Mouse (Mus musculus) stomach, embryonic 14.5 days (tissue): ENCODE results near the gene Tiam1. TPM values are rescaled to one million over a fixed set of nuclear protein-coding genes. Genes with fewer than 3 reads are reported as not detected.

Experiments used
- ATAC-seq: fragments of 200-750 bp; cut with Nextera tagmentation; 2 replicates; pipeline ENCODE4 v1.8.0; 2017; ENCODE audit warnings: low read depth, moderate TSS enrichment; ENCODE audit not compliant: insufficient number of reproducible peaks, insufficient read depth, low FRiP score
- H3K27ac ChIP-seq: fragments of 300-500 bp; sonication (generic); 2 replicates; pipeline ENCODE4 v1.5.1; 2014; ENCODE audit warnings: mild to moderate bottlenecking, low read length, moderate library complexity, mixed read lengths
- H3K27me3 ChIP-seq: fragments of 300-500 bp; sonication (generic); 2 replicates; pipeline ENCODE4 v1.6.1; 2014; ENCODE audit warnings: low read length, control low read depth, mixed read lengths; ENCODE audit not compliant: control insufficient read depth, insufficient read depth
- H3K36me3 ChIP-seq: fragments of 300-500 bp; sonication (generic); 2 replicates; pipeline ENCODE4 v1.6.1; 2014; ENCODE audit warnings: mild to moderate bottlenecking, control low read depth, low read length, moderate library complexity, mixed read lengths; ENCODE audit not compliant: control insufficient read depth, insufficient read depth
- H3K4me1 ChIP-seq: fragments of 300-500 bp; sonication (generic); 2 replicates; pipeline ENCODE4 v1.6.1; 2014; ENCODE audit warnings: low read length, control low read depth, mixed read lengths; ENCODE audit not compliant: control insufficient read depth, insufficient read depth
- H3K4me2 ChIP-seq: fragments of 300-500 bp; sonication (generic); replicated peaks from 2 replicates; pipeline ENCODE4 v1.6.1; 2014; ENCODE audit warnings: low read depth, low read length, control low read depth
- H3K4me3 ChIP-seq: fragments of 300-500 bp; sonication (generic); 2 replicates; pipeline ENCODE4 v1.5.1; 2014; ENCODE audit warnings: low read depth, low read length, control low read depth
- H3K9ac ChIP-seq: fragments of 300-500 bp; sonication (generic); replicated peaks from 2 replicates; pipeline ENCODE4 v1.6.1; 2014; ENCODE audit warnings: low read depth, mild to moderate bottlenecking, control low read depth, low read length, moderate library complexity, mixed read lengths
- H3K9me3 ChIP-seq: fragments of 300-500 bp; sonication (generic); 2 replicates; pipeline ENCODE4 v1.6.1; 2016; ENCODE audit warnings: low read depth, low read length, control low read depth; ENCODE audit not compliant: control insufficient read depth
- WGBS: fragments of 180-500 bp; shearing (Covaris S2); extraction: QIAGEN DNeasy Blood & Tissue Kit; methylation state at CpG from one replicate; pipeline ENCODE4 v1.1.7; 2014; 5-methylcytosine and 5-hydroxymethylcytosine counted together
- polyA plus RNA-seq: library from polyadenylated mRNA; unstranded; fragments of >200 nt; fragmentation: Nextera tagmentation; extraction: Ambion mirVana; gene quantifications from 2 replicates; pipeline ENCODE4 v1.2.1, GENCODE M21; 2014

Tiam1 gene
- polyA plus RNA-seq, 1 experiment from 2014 or later: 38.4 TPM

DNA sequence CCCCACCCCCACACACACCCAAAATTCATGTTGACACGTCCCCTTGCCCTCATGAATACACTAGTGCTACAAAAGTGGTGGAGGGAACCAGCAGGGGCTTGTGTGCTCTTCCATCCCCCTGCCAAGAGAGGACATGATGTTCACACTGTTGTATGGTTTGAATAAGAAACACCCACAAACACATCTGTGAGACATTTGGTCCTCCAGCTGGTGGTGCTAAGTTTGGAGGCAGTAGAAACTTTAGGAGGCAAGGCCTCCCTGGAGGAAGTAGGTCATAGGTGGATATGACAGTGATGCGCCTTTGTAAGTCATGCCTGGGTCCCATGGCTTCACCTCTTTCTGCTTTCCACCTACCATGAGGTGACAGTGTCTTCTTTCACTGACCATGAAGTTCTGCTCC is 366.1 kb downstream of the Tiam1 start:
- H3K27ac ChIP-seq: no peak overlapping the region
- no peak for ATAC-seq
- H3K4me3 ChIP-seq: no peak overlapping the region
- no peaks in the 10 kb centered on the region for H3K4me1 ChIP-seq
- no peak overlapping the region for H3K4me2 ChIP-seq
- H3K9me3 ChIP-seq: no peaks in the 10 kb centered on the region
- H3K27me3 ChIP-seq: no peaks in the 10 kb centered on the region
- H3K36me3 ChIP-seq: no peaks in the 10 kb centered on the region
- H3K9ac ChIP-seq: no peak overlapping the region
- WGBS: 72% methylated on average over 2 of the region's 2 CpGs

DNA sequence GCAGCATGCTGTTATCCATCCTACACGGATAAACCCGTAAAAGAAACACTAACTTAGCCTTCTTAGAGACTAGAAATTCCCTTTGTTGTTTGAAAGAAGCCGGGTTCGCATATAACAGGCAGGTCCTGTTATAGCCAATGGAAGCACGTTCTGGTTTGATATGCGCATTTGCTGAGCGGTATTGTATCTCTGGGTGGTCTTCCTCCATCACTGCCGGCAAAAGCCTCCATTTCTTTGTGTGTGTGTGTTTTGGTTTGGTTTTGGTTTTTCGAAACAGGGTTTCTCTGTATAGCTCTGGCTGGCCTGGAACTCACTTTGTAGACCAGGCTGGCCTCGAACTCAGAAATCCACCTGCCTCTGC is 369.0 kb downstream of the Tiam1 start:
- Histone ChIP-seq H3K36me3 (no peaks in the 10 kb centered on the region), H3K4me1 (no peaks in the 10 kb centered on the region), H3K4me2 (peak overlapping the region; percentile 61), H3K27me3 (no peaks in the 10 kb centered on the region), H3K9me3 (peaks cover 9% of the 10 kb centered on the region), H3K4me3 (0 out of 2 replicates have a peak overlapping the region, but pooled peaks have one; percentile 30), H3K9ac (no peak overlapping the region), H3K27ac (no peak overlapping the region)
- 36% methylated on average over 10 of the region's 10 CpGs for WGBS
- no peak for ATAC-seq

DNA sequence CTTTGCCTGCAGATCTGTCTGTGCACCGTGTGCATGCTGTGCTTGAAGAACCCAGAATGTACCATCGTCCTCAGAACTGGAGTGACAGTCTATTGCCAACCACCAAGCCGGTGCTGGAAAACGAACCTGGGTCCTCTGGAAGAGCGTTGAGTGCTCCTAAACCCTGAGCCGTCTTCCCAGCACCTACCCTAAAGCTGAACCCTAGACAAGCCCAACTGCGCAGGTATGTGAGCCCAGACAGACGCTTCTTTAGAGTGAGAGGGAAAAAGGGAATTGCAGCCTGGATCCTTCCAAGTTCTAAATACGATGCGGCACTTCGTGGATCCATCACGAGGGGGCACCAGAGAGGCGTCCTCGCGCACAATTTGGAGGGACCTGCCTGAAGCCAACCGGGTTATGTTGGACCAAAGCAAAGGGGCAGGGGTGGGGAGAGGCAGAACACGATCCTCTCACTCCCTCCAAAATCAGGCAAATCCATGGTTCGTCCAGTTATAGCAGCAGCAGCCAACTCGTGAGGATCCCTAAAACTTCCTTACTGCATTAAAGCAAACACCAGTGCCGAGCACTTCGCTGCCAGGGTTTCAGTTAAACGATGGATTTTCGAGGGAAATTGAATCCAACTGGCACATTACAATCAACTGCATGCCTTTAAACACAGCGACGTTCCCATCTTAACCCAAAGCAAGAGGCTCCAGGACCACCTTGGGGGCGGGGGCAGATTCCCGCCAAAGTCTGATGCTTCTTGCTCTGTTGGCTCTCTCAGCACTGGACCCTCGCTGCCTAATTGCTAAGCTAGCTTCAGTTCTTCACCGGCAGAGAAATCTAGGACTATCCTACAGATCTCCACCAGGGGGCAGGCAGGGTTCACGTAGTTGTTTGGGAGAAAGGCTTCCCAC is 369.7 kb downstream of the Tiam1 start:
- 9% methylated on average over 30 of the region's 30 CpGs for WGBS
- peak overlapping the region; percentile 61 for H3K4me2 ChIP-seq
- H3K4me3 ChIP-seq: peak overlapping the region; percentile 30
- H3K27me3 ChIP-seq: no peaks in the 10 kb centered on the region
- no peak overlapping the region for H3K27ac ChIP-seq
- no peaks in the 10 kb centered on the region for H3K4me1 ChIP-seq
- ATAC-seq: peak; percentile 77
- peaks cover 12% of the 10 kb centered on the region for H3K9me3 ChIP-seq
- no peaks in the 10 kb centered on the region for H3K36me3 ChIP-seq
- H3K9ac ChIP-seq: no peak overlapping the region

DNA sequence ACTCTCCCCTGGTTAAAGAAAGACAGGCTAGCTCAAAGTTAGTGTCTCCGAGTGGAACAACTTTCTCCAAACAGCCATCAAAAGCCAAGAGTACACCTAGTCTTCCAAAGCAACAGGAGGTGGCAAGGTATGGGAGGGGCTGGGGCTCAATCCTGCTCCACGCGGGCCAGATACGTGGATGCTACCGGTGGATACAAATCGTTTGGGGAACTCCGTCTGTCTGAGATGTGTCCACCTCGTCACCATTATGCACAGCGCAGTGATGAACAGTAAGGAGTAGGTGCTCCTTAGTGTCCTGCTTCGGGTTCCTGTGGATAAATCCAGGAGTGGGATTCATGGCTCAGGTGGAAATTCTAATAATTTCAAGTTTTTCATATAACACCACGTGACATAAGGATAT is 377.6 kb downstream of the Tiam1 start:
- ATAC-seq: no peak
- Histone ChIP-seq H3K4me3 (no peak overlapping the region), H3K27me3 (no peaks in the 10 kb centered on the region), H3K9me3 (peaks cover 12% of the 10 kb centered on the region), H3K4me1 (no peaks in the 10 kb centered on the region), H3K27ac (no peak overlapping the region), H3K4me2 (no peak overlapping the region), H3K36me3 (no peaks in the 10 kb centered on the region), H3K9ac (no peak overlapping the region)
- 85% methylated on average over 11 of the region's 11 CpGs for WGBS

DNA sequence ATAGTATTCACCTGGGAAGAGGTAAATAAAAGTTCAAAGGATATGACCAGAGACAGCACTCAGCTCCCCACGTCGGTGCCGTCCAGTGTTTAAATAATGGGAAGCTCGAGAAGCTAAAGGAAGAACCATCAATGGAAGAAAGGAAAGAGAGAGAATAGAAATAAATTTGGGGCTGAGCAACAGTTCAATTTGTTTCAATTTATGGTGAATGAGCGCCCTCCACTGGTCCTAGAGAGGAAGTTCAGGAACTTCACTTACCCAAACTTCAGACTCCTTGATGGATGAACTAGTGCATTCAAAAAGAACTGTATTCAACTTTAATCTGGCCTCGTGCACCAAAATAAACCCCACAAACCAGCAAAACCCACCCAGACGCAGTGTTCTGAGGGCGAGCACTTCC is 378.1 kb downstream of the Tiam1 start:
- Histone ChIP-seq H3K4me1 (no peaks in the 10 kb centered on the region), H3K4me3 (no peak overlapping the region), H3K27ac (no peak overlapping the region), H3K4me2 (no peak overlapping the region), H3K9me3 (peaks cover 11% of the 10 kb centered on the region), H3K27me3 (no peaks in the 10 kb centered on the region), H3K9ac (no peak overlapping the region), H3K36me3 (no peaks in the 10 kb centered on the region)
- WGBS: 13% methylated on average over 8 of the region's 8 CpGs
- ATAC-seq: no peak

DNA sequence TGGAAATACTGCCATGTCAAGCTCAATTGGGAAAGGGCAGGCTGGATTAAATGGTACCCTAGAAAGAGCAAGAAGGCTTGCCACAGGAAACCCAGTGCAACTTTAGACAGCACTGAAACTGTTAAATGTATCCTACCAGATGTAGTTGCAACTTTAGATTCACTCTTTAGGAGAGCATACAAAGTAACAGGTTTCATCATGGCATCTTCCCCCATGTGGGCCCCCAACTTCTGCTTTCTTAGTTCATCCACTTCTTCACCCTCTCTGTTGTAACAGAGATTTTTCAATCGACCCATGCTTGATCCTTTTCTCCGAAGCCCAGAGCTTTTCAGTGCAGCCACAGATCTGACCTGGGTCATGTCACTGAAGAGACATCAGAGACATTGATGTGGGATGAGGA is 379.8 kb downstream of the Tiam1 start:
- Histone ChIP-seq H3K27ac (no peak overlapping the region), H3K27me3 (no peaks in the 10 kb centered on the region), H3K9ac (no peak overlapping the region), H3K4me1 (no peaks in the 10 kb centered on the region), H3K36me3 (no peaks in the 10 kb centered on the region), H3K4me2 (no peak overlapping the region), H3K4me3 (no peak overlapping the region), H3K9me3 (no peaks in the 10 kb centered on the region)
- no peak for ATAC-seq
- WGBS: 75% methylated on average over 2 of the region's 2 CpGs

DNA sequence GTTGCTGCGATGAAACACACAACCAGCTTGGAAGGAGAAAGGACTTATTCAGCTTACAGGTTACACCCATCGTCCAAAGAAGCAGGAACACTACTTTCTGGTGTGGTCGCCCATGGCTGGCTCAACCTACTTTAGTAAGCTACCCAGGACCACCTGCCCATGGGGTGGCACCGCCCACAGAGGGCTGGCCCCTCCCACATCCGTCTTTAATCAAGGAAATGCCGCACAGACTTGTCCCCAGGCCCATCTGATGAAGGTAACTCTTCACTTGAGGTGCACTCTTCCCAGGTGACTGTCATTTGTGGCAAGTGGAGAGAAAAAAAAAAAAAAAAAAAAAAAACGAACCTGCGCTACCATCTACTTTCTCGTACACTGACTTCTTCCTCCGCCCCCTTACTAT is 381.0 kb downstream of the Tiam1 start:
- no peak overlapping the region for H3K9ac ChIP-seq
- H3K4me2 ChIP-seq: no peak overlapping the region
- no peak overlapping the region for H3K27ac ChIP-seq
- no peaks in the 10 kb centered on the region for H3K9me3 ChIP-seq
- H3K4me3 ChIP-seq: no peak overlapping the region
- ATAC-seq: no peak
- no peaks in the 10 kb centered on the region for H3K36me3 ChIP-seq
- WGBS: 81% methylated on average over 10 of the region's 10 CpGs
- no peaks in the 10 kb centered on the region for H3K27me3 ChIP-seq
- no peaks in the 10 kb centered on the region for H3K4me1 ChIP-seq

DNA sequence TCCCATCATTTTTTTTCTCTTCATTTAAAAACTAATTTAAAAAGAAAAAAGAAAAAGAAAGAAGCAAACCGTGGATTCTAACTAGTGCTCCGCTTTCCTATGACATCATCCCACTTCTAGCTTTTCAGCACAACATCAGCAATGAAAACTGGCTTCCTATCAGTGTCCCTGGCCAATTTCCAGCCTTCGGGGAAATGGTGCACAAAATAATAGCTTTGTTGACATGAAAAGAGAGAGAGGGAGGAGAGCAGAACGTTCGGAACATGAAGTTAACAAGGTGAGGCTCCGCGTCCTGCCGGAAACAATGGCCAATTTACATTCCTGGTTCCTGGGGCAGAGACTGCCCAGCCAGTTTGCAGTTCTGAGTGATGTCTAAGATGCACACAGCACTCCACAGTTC is 381.5 kb downstream of the Tiam1 start:
- ATAC-seq: no peak
- no peaks in the 10 kb centered on the region for H3K36me3 ChIP-seq
- no peak overlapping the region for H3K9ac ChIP-seq
- no peaks in the 10 kb centered on the region for H3K4me1 ChIP-seq
- H3K27ac ChIP-seq: no peak overlapping the region
- no peaks in the 10 kb centered on the region for H3K27me3 ChIP-seq
- no peak overlapping the region for H3K4me3 ChIP-seq
- H3K9me3 ChIP-seq: no peaks in the 10 kb centered on the region
- H3K4me2 ChIP-seq: no peak overlapping the region
- 54% methylated on average over 8 of the region's 8 CpGs for WGBS

DNA sequence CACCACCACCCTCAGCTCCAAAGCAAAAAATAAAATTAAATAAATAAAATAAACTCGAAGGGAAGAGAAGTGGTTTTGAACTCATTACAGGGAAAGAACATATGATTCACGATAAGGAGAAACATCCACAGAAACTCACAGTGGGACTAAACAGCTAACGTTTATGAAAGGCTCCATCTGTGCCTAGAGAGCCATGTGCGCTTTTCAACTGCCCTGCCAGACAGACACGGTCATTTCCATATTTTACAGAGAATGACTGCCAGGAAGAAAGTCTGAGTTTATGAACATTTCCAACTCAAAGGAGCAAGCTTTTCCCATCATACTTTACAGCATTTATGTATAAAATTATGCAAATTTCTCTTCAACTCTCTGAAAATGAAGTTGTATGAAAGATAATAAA is 386.2 kb downstream of the Tiam1 start:
- Histone ChIP-seq H3K36me3 (no peaks in the 10 kb centered on the region), H3K9ac (no peak overlapping the region), H3K4me3 (no peak overlapping the region), H3K4me2 (no peak overlapping the region), H3K9me3 (no peaks in the 10 kb centered on the region), H3K27me3 (no peaks in the 10 kb centered on the region), H3K4me1 (no peaks in the 10 kb centered on the region), H3K27ac (no peak overlapping the region)
- WGBS: 60% methylated on average over 5 of the region's 5 CpGs
- no peak for ATAC-seq
